Mouse (Mus musculus): ENCODE data around the gene Sppl2b.

DNA sequence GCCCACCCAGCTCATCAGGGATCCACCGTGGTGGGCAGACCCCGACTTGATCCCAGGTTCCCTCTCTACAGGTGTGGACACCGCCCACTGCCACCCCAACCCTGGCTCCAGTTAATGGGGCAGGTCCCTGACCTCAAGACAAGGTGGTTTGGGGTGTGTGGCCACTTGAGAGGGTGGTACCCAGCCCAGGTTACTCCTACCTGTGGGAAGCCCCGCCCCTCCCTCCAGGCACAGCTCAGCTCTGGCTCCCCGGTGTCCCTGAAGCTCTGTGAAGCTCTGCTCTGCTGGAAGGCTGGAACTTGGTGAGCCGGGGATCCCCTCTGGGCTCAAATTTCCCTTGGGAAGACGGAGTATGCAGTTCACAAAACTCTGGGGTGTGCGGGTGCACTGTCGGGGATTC, 16.5 kb downstream of the Sppl2b start, which contains the start of gene Tmprss9:
- TF ChIP-seq CTCF (IDR thresholded peaks at IDR 0.05; ENCODE audit: low read depth) (no peak), EP300 (optimal IDR thresholded peaks at IDR 0.05) (no peak)

Data from stomach, postnatal 0 days (tissue).